Mouse (Mus musculus) lung, embryonic 14.5 days (tissue): ENCODE data around the gene Plac8. TPM values are rescaled to one million over a fixed set of nuclear protein-coding genes. Genes with fewer than 3 reads are reported as not detected.
A peak's percentile ranks its signal among the peaks of the same experiment; 100 is the strongest.

Source experiments
- ATAC-seq: fragments of 200-750 bp; cut with Nextera tagmentation; 2 replicates; pipeline ENCODE4 v1.8.0; 2017; ENCODE audit warnings: mild to moderate bottlenecking, moderate TSS enrichment, moderate library complexity; ENCODE audit not compliant: insufficient read depth
- DNase-seq: peaks from one replicate; pipeline ENCODE4 v3.0.0-alpha.2; 2015
- H3K27ac ChIP-seq: fragments of 300-500 bp; sonication (generic); 2 replicates; pipeline ENCODE4 v1.5.1; 2014; ENCODE audit warnings: low read depth, mild to moderate bottlenecking, moderate library complexity
- H3K27me3 ChIP-seq: fragments of 300-500 bp; sonication (generic); 2 replicates; pipeline ENCODE4 v1.6.1; 2014; ENCODE audit warnings: low read length, control low read depth; ENCODE audit not compliant: insufficient read depth
- H3K36me3 ChIP-seq: fragments of 300-500 bp; sonication (generic); 2 replicates; pipeline ENCODE4 v1.6.1; 2014; ENCODE audit warnings: control low read depth; ENCODE audit not compliant: insufficient read depth
- H3K4me1 ChIP-seq: fragments of 300-500 bp; sonication (generic); 2 replicates; pipeline ENCODE4 v1.6.1; 2014; ENCODE audit warnings: antibody characterized with exemption, control low read depth; ENCODE audit not compliant: insufficient read depth
- H3K4me2 ChIP-seq: fragments of 300-500 bp; sonication (generic); 2 replicates; pipeline ENCODE4 v1.6.1; 2014; ENCODE audit warnings: mild to moderate bottlenecking
- H3K4me3 ChIP-seq: fragments of 300-500 bp; sonication (generic); 2 replicates; pipeline ENCODE4 v1.5.1; 2014; ENCODE audit warnings: low read depth, low read length
- H3K9ac ChIP-seq: fragments of 300-500 bp; sonication (generic); 2 replicates; pipeline ENCODE4 v1.6.1; 2014
- H3K9me3 ChIP-seq: fragments of 300-500 bp; sonication (generic); 2 replicates; pipeline ENCODE4 v1.6.1; 2016; ENCODE audit warnings: low read depth, low read length, control low read depth
- CTCF ChIP-seq: IDR thresholded peaks from 2 replicates; pipeline ENCODE4 v1.5.1; 2016; ENCODE audit warnings: antibody characterized with exemption, low read depth
- WGBS: fragments of 180-500 bp; shearing (Covaris S2); extraction: QIAGEN DNeasy Blood & Tissue Kit; methylation state at CpG from one replicate; pipeline ENCODE4 v1.1.7; 2014; 5-methylcytosine and 5-hydroxymethylcytosine counted together
- polyA plus RNA-seq: library from polyadenylated mRNA; unstranded; fragments of >200 nt; fragmentation: Nextera tagmentation; extraction: Ambion mirVana; gene quantifications from 2 replicates; pipeline ENCODE4 v1.2.1, GENCODE M21; 2014

The Plac8 gene
- polyA plus RNA-seq, 1 experiment from 2014 or later: 11.5 TPM

DNA sequence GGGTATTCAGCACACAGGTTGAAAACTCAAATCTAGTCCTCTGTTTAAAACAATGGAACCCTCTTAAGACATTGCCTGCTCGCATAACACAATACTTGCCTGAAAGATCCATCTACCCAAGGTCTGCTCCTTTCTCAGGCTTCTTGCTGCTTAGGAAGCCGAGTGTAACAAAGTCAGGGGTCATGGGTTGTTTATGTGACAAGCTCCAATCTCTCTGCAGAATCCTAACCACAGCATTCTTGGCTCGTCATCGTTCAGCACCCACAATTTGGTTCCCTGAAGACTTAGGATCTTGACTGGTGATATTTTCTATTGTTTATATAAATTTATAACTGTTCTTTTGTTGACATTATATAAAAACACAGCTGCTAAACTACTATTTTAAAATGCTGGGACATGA is 32.0 kb upstream of the Plac8 start:
- peak; percentile 77 for DNase-seq
- Histone ChIP-seq H3K9ac (no peak overlapping the region), H3K4me1 (no peaks in the 10 kb centered on the region; the same call in 1 of the 2 replicates), H3K9me3 (no peaks in the 10 kb centered on the region), H3K4me2 (no peak overlapping the region), H3K4me3 (no peak overlapping the region), H3K27ac (no peak overlapping the region), H3K36me3 (no peaks in the 10 kb centered on the region), H3K27me3 (no peaks in the 10 kb centered on the region)
- WGBS: 33% methylated on average over 4 of the region's 4 CpGs
- no peak for ATAC-seq
- no peak for TF ChIP-seq CTCF

DNA sequence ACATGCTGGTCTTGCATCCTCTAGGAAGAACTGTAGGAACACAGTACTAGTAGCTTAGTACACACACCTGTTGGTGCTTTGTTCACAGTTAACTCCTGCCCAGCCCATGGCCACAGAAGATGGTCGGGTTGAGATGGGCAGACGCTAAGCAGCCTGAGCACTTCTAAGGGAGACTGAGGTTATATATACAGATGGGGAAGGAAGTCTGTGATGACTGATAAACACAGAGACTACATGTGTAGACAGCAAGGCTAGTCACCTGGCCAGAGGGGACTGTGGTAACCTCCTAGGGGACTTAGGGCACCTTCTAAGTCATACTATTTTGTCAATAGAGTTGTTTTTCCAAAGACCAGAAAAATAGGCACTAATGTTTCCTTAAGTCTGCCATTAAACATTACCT is 29.8 kb upstream of the Plac8 start:
- ATAC-seq (no peak), DNase-seq (no peak)
- H3K27ac ChIP-seq: no peak overlapping the region
- no peaks in the 10 kb centered on the region for H3K36me3 ChIP-seq
- 50% methylated on average over 2 of the region's 2 CpGs for WGBS
- H3K4me2 ChIP-seq: no peak overlapping the region
- TF ChIP-seq CTCF: no peak
- H3K9ac ChIP-seq: no peak overlapping the region
- H3K4me3 ChIP-seq: no peak overlapping the region
- H3K9me3 ChIP-seq: no peaks in the 10 kb centered on the region
- H3K27me3 ChIP-seq: no peaks in the 10 kb centered on the region
- H3K4me1 ChIP-seq: no peaks in the 10 kb centered on the region; the same call in 1 of the 2 replicates

DNA sequence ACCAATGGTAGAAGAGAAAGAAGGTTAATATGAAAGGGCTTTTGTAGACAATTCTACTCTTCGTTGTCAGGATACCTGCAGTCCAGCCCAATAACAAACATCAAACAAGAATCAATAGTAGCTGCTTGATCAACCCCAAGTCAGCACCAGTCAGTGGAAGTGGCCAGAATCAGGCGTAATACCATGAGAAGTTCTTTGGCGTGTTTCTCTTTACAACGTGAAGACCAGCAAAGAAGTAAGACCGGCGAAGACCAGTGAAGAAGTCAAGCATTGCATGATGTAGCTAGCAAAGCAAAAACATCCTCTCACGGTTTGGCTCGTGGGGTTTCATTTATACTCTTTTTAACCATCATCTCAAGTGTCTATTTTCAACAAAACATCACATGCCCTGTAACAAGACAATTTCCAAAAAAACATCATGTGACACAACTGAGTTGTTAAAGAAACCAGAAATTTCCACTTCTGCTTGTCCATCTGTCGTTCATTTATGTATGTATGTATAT is 27.0 kb upstream of the Plac8 start:
- no peak overlapping the region for H3K4me2 ChIP-seq
- no peak for TF ChIP-seq CTCF
- no peaks in the 10 kb centered on the region for H3K36me3 ChIP-seq
- DNase-seq: no peak
- no peaks in the 10 kb centered on the region; the same call in 1 of the 2 replicates for H3K9me3 ChIP-seq
- WGBS: 91% methylated on average over 9 of the region's 9 CpGs
- H3K27ac ChIP-seq: no peak overlapping the region
- ATAC-seq: no peak
- no peak overlapping the region for H3K9ac ChIP-seq
- no peaks in the 10 kb centered on the region for H3K4me1 ChIP-seq
- no peak overlapping the region for H3K4me3 ChIP-seq
- no peaks in the 10 kb centered on the region for H3K27me3 ChIP-seq

DNA sequence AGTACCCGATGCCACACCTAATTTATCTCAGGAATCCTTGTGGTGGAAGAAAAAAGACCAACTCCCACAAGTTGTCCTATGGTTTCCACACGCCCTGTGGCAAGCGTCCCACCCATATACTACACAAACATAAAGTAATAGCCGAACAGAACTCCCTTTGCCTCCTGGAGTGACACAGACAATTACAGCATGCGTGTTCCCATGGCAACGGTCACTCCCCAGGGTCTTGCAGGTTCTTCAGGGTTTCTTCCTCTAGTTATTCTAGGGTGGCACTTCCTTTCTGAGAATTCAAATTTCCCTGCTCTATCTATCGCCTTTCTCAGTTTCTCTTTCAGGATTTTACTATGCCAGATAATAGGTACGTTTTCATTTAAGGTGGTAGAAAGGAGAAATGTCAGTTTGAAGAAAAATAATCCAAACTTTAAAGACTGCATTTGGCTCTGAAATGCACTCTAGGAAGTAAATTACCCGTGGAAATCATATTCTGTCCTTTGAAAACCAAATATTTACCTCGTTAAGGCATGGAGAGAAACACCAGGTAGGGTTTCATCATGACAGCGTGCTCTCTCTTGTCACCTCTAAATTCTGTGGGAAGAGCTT is 25.9 kb upstream of the Plac8 start:
- TF ChIP-seq CTCF: no peak
- DNase-seq (no peak), ATAC-seq (no peak)
- H3K4me1 ChIP-seq: no peaks in the 10 kb centered on the region
- no peak overlapping the region for H3K4me2 ChIP-seq
- H3K9me3 ChIP-seq: no peaks in the 10 kb centered on the region; the same call in 1 of the 2 replicates
- no peak overlapping the region for H3K4me3 ChIP-seq
- 59% methylated on average over 11 of the region's 11 CpGs for WGBS
- no peaks in the 10 kb centered on the region for H3K27me3 ChIP-seq
- H3K36me3 ChIP-seq: no peaks in the 10 kb centered on the region
- H3K9ac ChIP-seq: no peak overlapping the region
- no peak overlapping the region for H3K27ac ChIP-seq

DNA sequence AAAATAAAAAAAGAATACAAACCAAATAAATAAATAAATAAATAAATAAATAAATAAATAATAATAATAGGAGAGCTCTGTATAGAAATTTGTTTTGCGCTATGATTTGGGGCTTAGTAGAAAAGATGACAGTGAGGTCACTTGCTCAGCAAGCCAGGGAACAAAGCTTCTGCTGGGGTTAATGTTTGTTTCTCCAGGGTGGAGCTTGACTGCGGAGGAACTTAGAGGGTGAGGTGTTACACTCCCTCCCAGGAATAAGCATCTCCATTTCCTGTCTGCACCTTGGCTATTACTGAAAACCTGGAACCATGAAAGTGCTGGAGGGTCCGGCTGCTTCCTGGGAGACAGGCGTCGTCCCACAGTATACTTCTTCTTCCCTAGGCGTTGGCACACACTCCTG is 24.0 kb upstream of the Plac8 start:
- DNase-seq (no peak), ATAC-seq (no peak)
- Histone ChIP-seq H3K4me1 (no peaks in the 10 kb centered on the region), H3K27ac (no peak overlapping the region), H3K4me3 (no peak overlapping the region), H3K4me2 (no peak overlapping the region), H3K36me3 (no peaks in the 10 kb centered on the region), H3K9ac (no peak overlapping the region), H3K27me3 (no peaks in the 10 kb centered on the region), H3K9me3 (no peaks in the 10 kb centered on the region; the same call in 1 of the 2 replicates)
- TF ChIP-seq CTCF: no peak
- WGBS: 77% methylated on average over 6 of the region's 6 CpGs

DNA sequence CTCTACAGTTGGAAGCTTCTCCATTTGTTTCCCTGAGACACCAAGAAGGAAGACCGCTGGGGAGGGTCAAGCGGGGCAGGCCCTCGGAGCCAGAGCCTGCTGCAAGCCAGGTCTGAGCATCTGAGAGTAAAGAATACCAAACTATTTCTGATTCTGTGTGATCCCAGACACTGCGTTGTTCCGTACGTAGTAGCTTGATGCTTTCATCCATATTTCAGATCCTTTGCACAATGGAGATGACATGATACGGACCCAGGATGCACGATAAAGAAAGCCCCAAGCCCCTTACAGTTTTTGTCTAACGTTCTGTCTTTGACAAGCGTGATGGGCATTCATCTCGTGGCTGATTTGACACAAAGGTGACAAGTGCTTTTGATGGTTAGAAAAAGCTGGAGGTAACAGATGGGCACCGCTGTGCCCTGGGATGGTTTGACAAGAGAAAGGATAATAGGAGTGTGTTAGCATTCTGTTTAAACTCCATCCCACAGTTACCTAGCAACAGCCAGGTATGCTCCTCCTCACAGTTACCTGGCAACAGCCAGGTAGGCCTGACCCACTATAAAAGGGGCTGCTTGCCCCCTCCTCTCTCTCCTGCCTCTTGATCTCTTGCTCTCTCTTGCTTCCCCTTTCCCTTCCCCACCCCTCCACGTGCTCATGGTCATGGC is 22.9 kb upstream of the Plac8 start:
- WGBS: 77% methylated on average over 13 of the region's 13 CpGs
- H3K4me3 ChIP-seq: no peak overlapping the region
- no peak overlapping the region for H3K9ac ChIP-seq
- H3K9me3 ChIP-seq: no peaks in the 10 kb centered on the region; the same call in 1 of the 2 replicates
- no peak for DNase-seq
- H3K27me3 ChIP-seq: no peaks in the 10 kb centered on the region
- H3K27ac ChIP-seq: no peak overlapping the region
- ATAC-seq: no peak
- TF ChIP-seq CTCF: no peak
- H3K36me3 ChIP-seq: no peaks in the 10 kb centered on the region
- no peak overlapping the region for H3K4me2 ChIP-seq
- H3K4me1 ChIP-seq: no peaks in the 10 kb centered on the region

DNA sequence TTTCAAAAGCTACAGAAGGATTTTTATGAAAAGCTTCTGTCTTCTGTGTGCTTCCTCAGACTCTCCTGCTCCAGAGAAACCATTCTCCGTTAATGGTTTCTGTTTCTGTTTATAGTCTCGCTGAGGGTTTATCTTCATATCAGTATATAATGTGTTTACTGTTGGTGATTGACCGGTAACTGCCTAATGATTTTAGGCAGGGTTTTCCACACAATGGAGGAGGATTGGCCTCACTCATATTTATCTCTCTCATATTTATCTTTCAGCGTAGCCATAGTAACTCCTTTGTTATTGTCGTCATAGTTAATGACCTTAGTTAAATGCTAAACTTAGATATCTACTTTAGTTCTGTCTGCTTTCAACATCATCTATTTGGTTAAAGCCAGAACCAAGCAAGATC is 18.5 kb upstream of the Plac8 start:
- Histone ChIP-seq H3K27ac (no peak overlapping the region), H3K4me1 (no peaks in the 10 kb centered on the region), H3K36me3 (no peaks in the 10 kb centered on the region), H3K9ac (no peak overlapping the region), H3K4me2 (no peak overlapping the region), H3K27me3 (no peaks in the 10 kb centered on the region), H3K9me3 (no peaks in the 10 kb centered on the region; the same call in 1 of the 2 replicates), H3K4me3 (no peak overlapping the region)
- DNase-seq (peak; percentile 31), ATAC-seq (no peak)
- 33% methylated on average over 5 of the region's 5 CpGs for WGBS
- no peak for TF ChIP-seq CTCF
